ENCODE assay signal across 9 mouse cellular contexts in genomic region chr13:49214454-49214853, GRCm38 (mm10). TPM values are rescaled to one million over a fixed set of nuclear protein-coding genes. Genes with fewer than 3 reads are reported as not detected.
DNase-seq lines count a peak whose midpoint lies in the region; ATAC-seq and TF ChIP-seq lines count a peak whose summit lies in the region.
"Had no signal": no experiment of that assay in that cellular context is flagged by ENCODE, and none has a peak within 500 bp of the region (broad histone marks: within the 10 kb centered on the region; RNA-seq: fewer than 3 reads in every experiment).

No protein-coding gene starts in this region.

- no peaks in the 10 kb centered on the region for H3K36me3 ChIP-seq in lung, postnatal 0 days (ENCODE audit: insufficient read depth, low read length)
- no peaks in the 10 kb centered on the region for H3K36me3 ChIP-seq in hindbrain, embryonic 12.5 days
- H3K36me3 ChIP-seq in small intestine, adult 2 months (ENCODE audit: control insufficient read depth, insufficient read depth, low read length): no peaks in the 10 kb centered on the region

- peaks cover 15% of the 10 kb centered on the region; the same call in 1 of the 2 replicates for H3K4me1 ChIP-seq in lung, postnatal 0 days (ENCODE audit: insufficient read depth, low read depth, low read length)
- H3K4me1 ChIP-seq in hindbrain, embryonic 12.5 days: peaks cover 28% of the 10 kb centered on the region
- peaks cover 14% of the 10 kb centered on the region for H3K4me1 ChIP-seq in small intestine, adult 2 months (ENCODE audit: control insufficient read depth, insufficient read depth, insufficient read length, low read length)

- no peak for TF ChIP-seq EP300 in lung, postnatal 0 days (IDR thresholded peaks at IDR 0.05)

- no peak overlapping the region; the same call in 1 of the 2 replicates for H3K9ac ChIP-seq in lung, postnatal 0 days (replicated peaks; ENCODE audit: low read depth)
- H3K9ac ChIP-seq in hindbrain, embryonic 12.5 days: no peak overlapping the region

- TF ChIP-seq CTCF in lung, postnatal 0 days (IDR thresholded peaks at IDR 0.05): no peak
- no peak for TF ChIP-seq CTCF in small intestine, adult 2 months (IDR thresholded peaks at IDR 0.05; ENCODE audit: extremely low read depth, insufficient read length, insufficient replicate concordance, low read depth, low read length)

- 64% methylated on average over 3 of the region's 3 CpGs for WGBS in lung, postnatal 0 days
- WGBS in hindbrain, embryonic 12.5 days: 80% methylated on average over 3 of the region's 3 CpGs
- 84% methylated on average over 3 of the region's 3 CpGs for WGBS in small intestine, adult 2 months

- H3K4me3 ChIP-seq in lung, postnatal 0 days (ENCODE audit: low read depth, low read length): no peak overlapping the region
- no peak overlapping the region for H3K4me3 ChIP-seq in hindbrain, embryonic 12.5 days
- H3K4me3 ChIP-seq in small intestine, adult 2 months (ENCODE audit: low read depth, low read length): peak overlapping the region; percentile 1; the same call in 1 of the 2 replicates

- peak overlapping the region; percentile 83; the same call in 1 of the 2 replicates for H3K4me2 ChIP-seq in lung, postnatal 0 days (replicated peaks; ENCODE audit: low read depth, low read length)
- H3K4me2 ChIP-seq in hindbrain, embryonic 12.5 days (replicated peaks): peak overlapping the region; percentile 90

- no peak for TF ChIP-seq POLR2A in small intestine, adult 2 months (IDR thresholded peaks at IDR 0.05; ENCODE audit: low read depth, low read length)

- no peaks in the 10 kb centered on the region for H3K9me3 ChIP-seq in lung, postnatal 0 days (ENCODE audit: low read length)
- H3K9me3 ChIP-seq in hindbrain, embryonic 12.5 days (replicated peaks): no peaks in the 10 kb centered on the region

- peak; percentile 60 for DNase-seq in cerebellum, adult 9-10 months
- DNase-seq in lung, postnatal 0 days (ENCODE audit: low spot score): no peak
- no peak for DNase-seq in lung, postnatal 14 days
- no peak for DNase-seq in kidney, postnatal 14 days
- no peak for DNase-seq in layer of hippocampus, postnatal 25 days (ENCODE audit: extremely low spot score in 1 of 2, low spot score in 1 of 2)
- DNase-seq: adrenal gland, adult 2 months had no signal

- H3K27me3 ChIP-seq in lung, postnatal 0 days (replicated peaks; ENCODE audit: insufficient read depth, low read length): no peaks in the 10 kb centered on the region
- peaks cover 29% of the 10 kb centered on the region for H3K27me3 ChIP-seq in hindbrain, embryonic 12.5 days
- H3K27me3 ChIP-seq in small intestine, adult 2 months (ENCODE audit: control insufficient read depth, insufficient read depth, low read length): no peaks in the 10 kb centered on the region

- no peak overlapping the region for H3K27ac ChIP-seq in lung, postnatal 0 days (ENCODE audit: low read length)
- H3K27ac ChIP-seq in hindbrain, embryonic 12.5 days: no peak overlapping the region
- no peak overlapping the region for H3K27ac ChIP-seq in small intestine, adult 2 months (ENCODE audit: insufficient read depth, low read depth, low read length)

- no peak for ATAC-seq in cerebellum, adult (ENCODE audit: insufficient number of reproducible peaks, low FRiP score, low TSS enrichment)
- no peak for ATAC-seq in lung, postnatal 0 days
- ATAC-seq in hindbrain, embryonic 12.5 days (ENCODE audit: low FRiP score): no peak

RNA-seq across cellular contexts. Expression of gene Card19, which starts 1.4 kb away (rescaled TPM):
- 90.4 and 112 TPM in 2 replicates for polyA plus RNA-seq in lung, postnatal 0 days (2015; fragmentation: Nextera tagmentation; extraction: Ambion mirVana)
- polyA plus RNA-seq in hindbrain, embryonic 12.5 days (2016; fragmentation: Nextera tagmentation; extraction: Ambion mirVana): 34.8 and 36.8 TPM in 2 replicates
- 107 and 237 TPM in 2 replicates for polyA plus RNA-seq in small intestine, adult 2 months (2012; rRNA removed)
- total RNA-seq in layer of hippocampus, postnatal 25 days (2021): 10 to 100 TPM; 14.7 to 16.2 TPM

RNA-seq across cellular contexts. Expression of gene Ninj1, which starts 27.2 kb away (rescaled TPM):
- polyA plus RNA-seq in lung, postnatal 0 days (2015; fragmentation: Nextera tagmentation; extraction: Ambion mirVana): 66.3 and 72.0 TPM in 2 replicates
- polyA plus RNA-seq in hindbrain, embryonic 12.5 days (2016; fragmentation: Nextera tagmentation; extraction: Ambion mirVana): 26.5 and 28.1 TPM in 2 replicates
- 53.6 and 84.7 TPM in 2 replicates for polyA plus RNA-seq in small intestine, adult 2 months (2012; rRNA removed)
- 10 to 100 TPM; 23.6 to 25.1 TPM for total RNA-seq in layer of hippocampus, postnatal 25 days (2021)

RNA-seq across cellular contexts. Expression of gene Susd3, which starts 34.1 kb away (rescaled TPM):
- 2.5 TPM in 2 replicates for polyA plus RNA-seq in lung, postnatal 0 days (2015; fragmentation: Nextera tagmentation; extraction: Ambion mirVana)
- polyA plus RNA-seq in hindbrain, embryonic 12.5 days (2016; fragmentation: Nextera tagmentation; extraction: Ambion mirVana): 0.47 and 0.96 TPM in 2 replicates
- 3.2 and 5.1 TPM in 2 replicates for polyA plus RNA-seq in small intestine, adult 2 months (2012; rRNA removed)
- 1 to 10 TPM; 2.5 to 3.1 TPM for total RNA-seq in layer of hippocampus, postnatal 25 days (2021)
